Mouse (Mus musculus) neural tube, embryonic 14.5 days (tissue): ENCODE measurements around the gene Trim38. TPM values are rescaled to one million over a fixed set of nuclear protein-coding genes. Genes with fewer than 3 reads are reported as not detected.
A peak's percentile ranks its signal among the peaks of the same experiment; 100 is the strongest.
"Not testable (repeated sequence)": the region's sequence is repeated elsewhere in the genome, so short reads cannot be mapped to it uniquely, and the experiment has no call there.

Source experiments
- ATAC-seq: fragments of 200-750 bp; cut with Nextera tagmentation; 2 replicates; pipeline ENCODE4 v1.8.0; 2017; ENCODE audit warnings: low read depth, mild to moderate bottlenecking, moderate TSS enrichment, moderate library complexity
- H3K27ac ChIP-seq: fragments of 300-500 bp; sonication (generic); 2 replicates; pipeline ENCODE4 v1.5.1; 2014; ENCODE audit warnings: low read depth, mild to moderate bottlenecking, control low read depth, low read length, moderate library complexity, mixed read lengths
- H3K27me3 ChIP-seq: fragments of 300-500 bp; sonication (generic); 2 replicates; pipeline ENCODE4 v1.6.1; 2014; ENCODE audit warnings: low read length; ENCODE audit not compliant: control insufficient read depth, insufficient read depth
- H3K36me3 ChIP-seq: fragments of 300-500 bp; sonication (generic); 2 replicates; pipeline ENCODE4 v1.6.1; 2014; ENCODE audit warnings: low read length, mixed read lengths; ENCODE audit not compliant: control insufficient read depth, insufficient read depth
- H3K4me1 ChIP-seq: fragments of 300-500 bp; sonication (generic); 2 replicates; pipeline ENCODE4 v1.6.1; 2014; ENCODE audit warnings: low read length; ENCODE audit not compliant: control insufficient read depth, insufficient read depth
- H3K4me2 ChIP-seq: fragments of 300-500 bp; sonication (generic); 2 replicates; pipeline ENCODE4 v1.6.1; 2014; ENCODE audit warnings: mild to moderate bottlenecking, low read depth, low read length, control low read depth
- H3K4me3 ChIP-seq: fragments of 300-500 bp; sonication (generic); 2 replicates; pipeline ENCODE4 v1.5.1; 2014; ENCODE audit warnings: low read depth, low read length, control low read depth, mixed read lengths
- H3K9ac ChIP-seq: fragments of 300-500 bp; sonication (generic); replicated peaks from 2 replicates; pipeline ENCODE4 v1.6.1; 2014; ENCODE audit warnings: low read depth, mild to moderate bottlenecking, control low read depth, low read length, mixed read lengths
- H3K9me3 ChIP-seq: fragments of 300-500 bp; sonication (generic); 2 replicates; pipeline ENCODE4 v1.6.1; 2016; ENCODE audit warnings: low read length; ENCODE audit not compliant: control insufficient read depth
- WGBS: fragments of 180-500 bp; shearing (Covaris S2); extraction: QIAGEN DNeasy Blood & Tissue Kit; methylation state at CpG from one replicate; pipeline ENCODE4 v1.1.7; 2014; 5-methylcytosine and 5-hydroxymethylcytosine counted together
- polyA plus RNA-seq: library from polyadenylated mRNA; unstranded; fragments of >200 nt; fragmentation: Nextera tagmentation; extraction: Ambion mirVana; gene quantifications from 2 replicates; pipeline ENCODE4 v1.2.1, GENCODE M21; 2014

Gene Trim38
- polyA plus RNA-seq, 1 experiment from 2014 or later, result not detected

- no peak; the same call in 1 of the 2 replicates for ATAC-seq
Observed at GRCm38 (mm10) chr13:23751478-23751956, 18.2 kb upstream of the Trim38 start.

DNA sequence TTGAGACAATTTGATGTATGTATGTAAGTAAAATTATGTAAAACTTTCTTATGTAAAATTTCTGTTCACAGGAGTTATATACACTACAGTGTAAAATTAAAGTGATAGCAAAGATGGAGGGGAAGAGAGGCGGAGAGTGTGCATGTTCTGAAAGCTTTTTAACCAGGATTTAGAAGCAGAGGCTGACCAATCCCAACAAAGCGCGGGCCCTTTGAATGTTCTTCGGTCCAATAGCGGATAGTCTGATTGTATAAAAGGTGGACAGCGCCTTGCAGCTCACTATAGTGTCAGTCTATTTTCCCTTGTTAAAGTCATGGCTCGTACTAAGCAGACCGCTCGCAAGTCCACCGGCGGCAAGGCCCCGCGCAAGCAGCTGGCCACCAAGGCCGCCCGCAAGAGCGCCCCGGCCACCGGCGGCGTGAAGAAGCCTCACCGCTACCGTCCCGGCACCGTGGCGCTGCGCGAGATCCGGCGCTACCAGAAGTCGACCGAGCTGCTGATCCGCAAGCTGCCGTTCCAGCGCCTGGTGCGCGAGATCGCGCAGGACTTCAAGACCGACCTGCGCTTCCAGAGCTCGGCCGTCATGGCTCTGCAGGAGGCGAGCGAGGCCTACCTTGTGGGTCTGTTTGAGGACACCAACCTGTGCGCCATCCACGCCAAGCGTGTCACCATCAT is 17.5 kb upstream of the Trim38 start, which contains the start of gene Hist1h3b:
Hist1h3b (plus strand) TSS at position 201 of the 675 bp plus-strand sequence.
- H3K27me3 ChIP-seq, H3K36me3 ChIP-seq, H3K9me3 ChIP-seq: not testable (repeated sequence)
- under 1% methylated on average over 16 of the region's 47 CpGs for WGBS
- Histone ChIP-seq H3K4me3 (peak within 1 kb of the TSS; percentile 35), H3K4me2 (peak within 1 kb of the TSS; percentile 56), H3K27ac (peak within 1 kb of the TSS; percentile 86), H3K4me1 (peaks cover 11% of the 10 kb centered on the region), H3K9ac (0 out of 2 replicates have a peak within 1 kb of the TSS, but pooled peaks have one; percentile 37)
- ATAC-seq, result peak; percentile 74

More at GRCm38 (mm10) chr13:23751478-23751956, 18.2 kb upstream of the Trim38 start:
- Histone ChIP-seq H3K36me3 (no peaks in the 10 kb centered on the region), H3K4me2 (peak overlapping the region; percentile 56), H3K27ac (peak overlapping the region; percentile 86; the same call in 1 of the 2 replicates), H3K9ac (no peak overlapping the region), H3K4me3 (peak overlapping the region; percentile 35), H3K9me3 (no peaks in the 10 kb centered on the region), H3K27me3 (no peaks in the 10 kb centered on the region), H3K4me1 (peaks cover 13% of the 10 kb centered on the region)
- WGBS, result 2% methylated on average over 11 of the region's 11 CpGs

GRCm38 (mm10) chr13:23752742-23753172 is 17.0 kb upstream of the Trim38 start:
- Histone ChIP-seq H3K36me3 (no peaks in the 10 kb centered on the region), H3K9ac (no peak overlapping the region), H3K4me1 (peaks cover 8% of the 10 kb centered on the region; the same call in 1 of the 2 replicates), H3K4me3 (no peak overlapping the region), H3K9me3 (no peaks in the 10 kb centered on the region), H3K4me2 (peak overlapping the region; percentile 29; the same call in 1 of the 2 replicates), H3K27ac (no peak overlapping the region), H3K27me3 (no peaks in the 10 kb centered on the region)
- no peak for ATAC-seq
- 6% methylated on average over 6 of the region's 6 CpGs for WGBS

- Histone ChIP-seq H3K4me2 (no peak overlapping the region), H3K9ac (no peak overlapping the region), H3K4me1 (peaks cover 4% of the 10 kb centered on the region; the same call in 1 of the 2 replicates), H3K27me3 (no peaks in the 10 kb centered on the region), H3K27ac (no peak overlapping the region), H3K36me3 (no peaks in the 10 kb centered on the region), H3K4me3 (no peak overlapping the region), H3K9me3 (no peaks in the 10 kb centered on the region)
- 58% methylated on average over 4 of the region's 4 CpGs for WGBS
- no peak for ATAC-seq
Observed at GRCm38 (mm10) chr13:23753314-23754078, 16.2 kb upstream of the Trim38 start.

DNA sequence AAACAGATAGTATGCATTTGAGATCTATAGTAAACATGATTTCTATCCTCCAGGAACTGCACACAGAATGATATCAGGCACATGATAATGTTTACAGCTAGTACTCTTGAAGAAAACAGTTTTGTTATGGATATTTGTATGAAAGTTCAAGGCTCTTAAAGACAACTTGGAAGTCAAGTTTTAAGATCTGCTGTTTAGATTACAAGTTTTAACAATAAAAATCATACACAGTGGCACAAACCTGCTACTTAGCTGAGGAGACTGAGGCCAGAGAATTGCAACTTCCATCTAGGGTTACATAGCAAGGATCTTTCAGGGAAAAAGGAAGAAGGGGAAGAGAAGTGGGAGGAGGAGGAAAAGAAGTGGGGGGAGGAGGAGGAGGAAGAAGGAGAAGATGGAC is 14.7 kb upstream of the Trim38 start:
- ATAC-seq, result no peak
- no peaks in the 10 kb centered on the region for H3K9me3 ChIP-seq
- no peak overlapping the region for H3K27ac ChIP-seq
- H3K4me2 ChIP-seq, result no peak overlapping the region
- H3K27me3 ChIP-seq, result no peaks in the 10 kb centered on the region
- no peak overlapping the region for H3K4me3 ChIP-seq
- no peaks in the 10 kb centered on the region for H3K36me3 ChIP-seq
- H3K4me1 ChIP-seq, result peaks cover 4% of the 10 kb centered on the region; the same call in 1 of the 2 replicates
- no peak overlapping the region for H3K9ac ChIP-seq

DNA sequence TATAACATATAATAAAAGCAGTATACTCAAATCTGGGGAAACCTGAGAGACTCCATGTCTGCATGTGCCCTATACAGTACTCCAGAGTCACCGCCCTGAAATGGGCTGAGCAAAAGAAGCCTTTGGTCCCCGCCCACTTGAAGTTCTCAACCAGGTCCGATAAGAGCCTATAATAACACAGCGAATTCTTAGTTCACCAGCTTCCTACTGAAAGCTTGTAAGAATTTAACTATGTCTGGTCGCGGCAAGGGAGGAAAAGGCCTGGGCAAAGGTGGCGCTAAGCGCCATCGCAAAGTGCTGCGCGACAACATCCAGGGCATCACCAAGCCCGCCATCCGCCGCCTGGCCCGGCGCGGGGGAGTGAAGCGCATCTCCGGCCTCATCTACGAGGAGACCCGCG is 12.9 kb upstream of the Trim38 start, which contains the start of gene Hist1h4b:
Hist1h4b (plus strand) TSS at position 224 of the 400 bp plus-strand sequence.
- peak within 1 kb of the TSS; percentile 68; the same call in 1 of the 2 replicates for H3K27ac ChIP-seq
- under 1% methylated on average over 17 of the region's 22 CpGs for WGBS
- peak within 1 kb of the TSS; percentile 51 for H3K4me2 ChIP-seq
- H3K4me1 ChIP-seq, result no peaks in the 10 kb centered on the region; the same call in none of the 2 replicates
- no peaks in the 10 kb centered on the region for H3K36me3 ChIP-seq
- no peaks in the 10 kb centered on the region for H3K9me3 ChIP-seq
- H3K27me3 ChIP-seq, result no peaks in the 10 kb centered on the region
- ATAC-seq, result peak; percentile 75
- peak within 1 kb of the TSS; percentile 25 for H3K4me3 ChIP-seq
- H3K9ac ChIP-seq, result no peak within 1 kb of the TSS

DNA sequence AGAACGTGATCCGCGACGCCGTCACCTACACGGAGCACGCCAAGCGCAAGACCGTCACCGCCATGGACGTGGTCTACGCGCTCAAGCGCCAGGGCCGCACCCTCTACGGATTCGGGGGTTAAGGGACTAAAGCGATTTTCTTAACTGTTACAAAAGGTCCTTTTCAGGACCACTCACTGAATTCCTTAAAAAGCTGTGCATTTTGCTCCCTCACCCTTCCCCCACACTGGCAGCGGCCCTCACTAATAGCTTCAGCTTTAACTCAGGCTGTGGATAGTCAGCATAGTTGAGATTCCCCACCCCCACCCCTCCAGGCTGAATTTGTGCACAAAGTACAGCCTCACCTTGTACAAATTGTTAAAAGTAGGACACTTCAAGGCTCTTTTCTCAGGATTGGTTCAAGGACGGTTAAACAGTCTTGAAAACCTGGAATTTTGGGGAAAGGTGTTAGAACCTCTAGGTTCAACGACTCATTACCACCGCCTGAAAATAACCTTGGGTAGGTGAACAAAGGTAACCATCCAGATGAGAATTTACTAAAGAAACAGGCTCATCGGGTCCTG is 12.4 kb upstream of the Trim38 start:
- Histone ChIP-seq H3K4me1 (no peaks in the 10 kb centered on the region; the same call in none of the 2 replicates), H3K27ac (peak overlapping the region; percentile 68; the same call in 1 of the 2 replicates), H3K9me3 (no peaks in the 10 kb centered on the region), H3K4me3 (peak overlapping the region; percentile 25), H3K9ac (no peak overlapping the region), H3K4me2 (peak overlapping the region; percentile 51), H3K27me3 (no peaks in the 10 kb centered on the region), H3K36me3 (no peaks in the 10 kb centered on the region)
- 4% methylated on average over 9 of the region's 23 CpGs for WGBS
- ATAC-seq, result 0 out of 2 replicates have a peak, but pooled peaks have one; percentile 6

DNA sequence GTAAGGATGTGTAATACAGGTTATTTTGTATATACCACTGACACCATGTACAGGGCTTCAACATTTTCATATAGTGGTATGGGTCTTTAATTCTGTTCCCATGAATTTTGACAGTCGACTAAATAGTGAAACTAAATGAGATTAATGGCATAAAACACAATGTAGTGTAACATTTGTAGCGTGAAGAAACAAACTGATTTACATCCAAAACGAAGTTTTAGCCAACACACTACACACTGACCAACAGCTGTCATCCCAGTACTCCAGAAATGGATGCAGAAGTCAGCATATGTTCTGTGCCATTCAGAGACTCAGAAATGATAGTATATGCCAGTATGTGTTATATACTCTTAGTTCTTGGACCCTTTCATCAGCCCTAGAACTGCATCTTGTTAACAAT is 11.8 kb upstream of the Trim38 start:
- Histone ChIP-seq H3K4me1 (no peaks in the 10 kb centered on the region; the same call in none of the 2 replicates), H3K27ac (no peak overlapping the region), H3K9ac (no peak overlapping the region), H3K4me2 (no peak overlapping the region), H3K27me3 (no peaks in the 10 kb centered on the region), H3K9me3 (no peaks in the 10 kb centered on the region), H3K4me3 (no peak overlapping the region), H3K36me3 (no peaks in the 10 kb centered on the region)
- ATAC-seq, result no peak
- WGBS, result 45% methylated on average over 3 of the region's 3 CpGs
